Comparison of ENCODE assay signal across 8 mouse cellular contexts in the genomic region with DNA sequence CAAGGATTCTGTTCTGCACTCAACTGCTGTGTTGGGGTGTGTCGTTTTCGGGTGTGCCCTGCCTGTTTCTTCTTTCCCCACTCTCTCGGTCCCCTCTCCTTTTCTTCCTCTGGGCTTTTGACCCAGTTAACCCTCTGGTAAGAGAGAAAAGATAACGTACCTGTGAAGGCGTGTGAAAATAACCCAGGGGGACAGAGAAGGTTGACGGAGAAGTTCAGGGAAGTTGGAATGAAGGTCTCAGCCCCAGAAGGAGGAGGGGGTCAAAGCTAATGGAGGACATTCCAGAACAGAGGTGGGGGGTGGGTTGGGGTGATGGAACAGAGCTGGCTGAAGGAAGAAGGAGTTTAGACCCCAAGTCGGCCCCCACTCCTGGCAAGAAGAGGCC. TPM values are rescaled to one million over a fixed set of nuclear protein-coding genes. Genes with fewer than 3 reads are reported as not detected.
DNase-seq lines count a peak whose midpoint lies in the region; ATAC-seq and TF ChIP-seq lines count a peak whose summit lies in the region.

No protein-coding gene starts in this region.

- WGBS in kidney, adult 2 months, result 21% methylated on average over 7 of the region's 7 CpGs
- under 1% methylated on average over 7 of the region's 7 CpGs for WGBS in heart, postnatal 0 days
- 12% methylated on average over 7 of the region's 7 CpGs for WGBS in midbrain, embryonic 10.5 days

- H3K4me3 ChIP-seq in kidney, adult 2 months (ENCODE audit: insufficient read depth, low read depth, low read length), result peak overlapping the region; percentile 58
- H3K4me3 ChIP-seq in G1E (ENCODE audit: low read depth, low read length), result peak overlapping the region; percentile 74
- peak overlapping the region; percentile 66 for H3K4me3 ChIP-seq in heart, postnatal 0 days (ENCODE audit: low read depth, low read length)
- H3K4me3 ChIP-seq in midbrain, embryonic 10.5 days, result peak overlapping the region; percentile 82

- TF ChIP-seq CTCF in kidney, adult 2 months (conservative IDR thresholded peaks at IDR 0.05; ENCODE audit: insufficient read depth, insufficient read length, low read depth, low read length), result no peak
- TF ChIP-seq CTCF in G1E (IDR thresholded peaks at IDR 0.05; ENCODE audit: low read depth, low read length), result no peak
- no peak for TF ChIP-seq CTCF in heart, postnatal 0 days (IDR thresholded peaks at IDR 0.05; ENCODE audit: low read depth)

- H3K36me3 ChIP-seq in kidney, adult 2 months (ENCODE audit: control insufficient read depth, insufficient read depth, low read length), result no peaks in the 10 kb centered on the region
- peaks cover 37% of the 10 kb centered on the region for H3K36me3 ChIP-seq in G1E (replicated peaks)
- H3K36me3 ChIP-seq in heart, postnatal 0 days (replicated peaks; ENCODE audit: control insufficient read depth, insufficient read depth, low read length), result 0 out of 2 replicates have a peak, but pooled peaks cover 5% of the 10 kb centered on the region
- H3K36me3 ChIP-seq in midbrain, embryonic 10.5 days, result peaks cover 60% of the 10 kb centered on the region

- no peak for ATAC-seq in G1E (ENCODE audit: extremely low read depth, insufficient number of reproducible peaks, low FRiP score, poor library complexity, severe bottlenecking)
- ATAC-seq in heart, postnatal 0 days (ENCODE audit: insufficient read depth, low read depth), result no peak

- H3K4me2 ChIP-seq in heart, postnatal 0 days (ENCODE audit: low read depth, low read length), result peak overlapping the region; percentile 86

- TF ChIP-seq POLR2A in kidney, adult 2 months (IDR thresholded peaks at IDR 0.05; ENCODE audit: low read depth, low read length), result no peak

- H3K27ac ChIP-seq in kidney, adult 2 months (ENCODE audit: insufficient read depth, low read depth, low read length), result peak overlapping the region; percentile 36
- peak overlapping the region; percentile 96 for H3K27ac ChIP-seq in heart, postnatal 0 days (ENCODE audit: low read depth)
- H3K27ac ChIP-seq in midbrain, embryonic 10.5 days (replicated peaks), result peak overlapping the region; percentile 99

- no peak for DNase-seq in kidney, adult 2 months
- no peak for DNase-seq in kidney, adult 18-20 months
- DNase-seq in G1E (ENCODE audit: low spot score), result no peak
- DNase-seq in heart, postnatal 0 days (ENCODE audit: low spot score), result no peak
- DNase-seq in midbrain, embryonic 10.5 days (ENCODE audit: low spot score), result no peak
- DNase-seq in urinary bladder, postnatal 36 days (ENCODE audit: low spot score in 2 of 2), result no peak
- no peak for DNase-seq in left cerebral cortex, adult 8-10 months (ENCODE audit: low spot score in 2 of 2)
- no peak for DNase-seq in cerebellum, adult 9-11 months

- H3K9me3 ChIP-seq in G1E (replicated peaks), result peaks cover 4% of the 10 kb centered on the region; the same call in 1 of the 2 replicates
- H3K9me3 ChIP-seq in heart, postnatal 0 days (replicated peaks; ENCODE audit: control insufficient read depth, low read length), result no peaks in the 10 kb centered on the region
- H3K9me3 ChIP-seq in midbrain, embryonic 10.5 days (replicated peaks), result peaks cover 11% of the 10 kb centered on the region

- no peak for TF ChIP-seq EP300 in heart, postnatal 0 days (IDR thresholded peaks at IDR 0.05; ENCODE audit: low read depth)

- no peaks in the 10 kb centered on the region for H3K27me3 ChIP-seq in kidney, adult 2 months (replicated peaks; ENCODE audit: control insufficient read depth, insufficient read depth, low read length)
- H3K27me3 ChIP-seq in G1E (ENCODE audit: insufficient read depth, low read length), result peaks cover 17% of the 10 kb centered on the region; the same call in 1 of the 2 replicates
- H3K27me3 ChIP-seq in heart, postnatal 0 days (ENCODE audit: control insufficient read depth, insufficient read depth, low read length), result no peaks in the 10 kb centered on the region
- H3K27me3 ChIP-seq in midbrain, embryonic 10.5 days (ENCODE audit: low read depth, poor library complexity, severe bottlenecking), result no peaks in the 10 kb centered on the region

- H3K9ac ChIP-seq in heart, postnatal 0 days (replicated peaks; ENCODE audit: low read depth, low read length), result peak overlapping the region; percentile 77

- no peaks in the 10 kb centered on the region; the same call in 1 of the 2 replicates for H3K4me1 ChIP-seq in kidney, adult 2 months (ENCODE audit: control insufficient read depth, insufficient read depth, low read length)
- peaks cover 94% of the 10 kb centered on the region for H3K4me1 ChIP-seq in G1E (ENCODE audit: insufficient read depth, low read depth, low read length)
- H3K4me1 ChIP-seq in heart, postnatal 0 days (ENCODE audit: control insufficient read depth, insufficient read depth), result peaks cover 14% of the 10 kb centered on the region
- H3K4me1 ChIP-seq in midbrain, embryonic 10.5 days, result peaks cover 89% of the 10 kb centered on the region

RNA-seq across cellular contexts. Expression of a gene that starts 3.6 kb away (rescaled TPM):
- polyA plus RNA-seq in kidney, adult 2 months (2012; rRNA removed), result 12.4 and 17.8 TPM in 2 replicates
- total RNA-seq in G1E (2014; fragmentation: Nextera tagmentation) (61.9 and 73.7 TPM in 2 replicates), G1E (2017) (31.1 and 33.1 TPM in 2 replicates)
- polyA plus RNA-seq in G1E (2012), result 87.9 and 103 TPM in 2 replicates
- total RNA-seq in heart, postnatal 0 days (2014; rRNA removed; ENCODE audit: low replicate concordance), result 30.0 and 35.0 TPM in 2 replicates
- polyA plus RNA-seq in heart, postnatal 0 days (2015; fragmentation: Nextera tagmentation; extraction: Ambion mirVana), result 10.0 and 11.6 TPM in 2 replicates
- polyA plus RNA-seq in midbrain, embryonic 10.5 days (2016; fragmentation: Nextera tagmentation; extraction: Ambion mirVana), result 21.8 and 27.6 TPM in 2 replicates
- 10 to 100 TPM in 2 of 4 experiments, 1 to 10 TPM in 2; 9.1 to 15.0 (median 10.9) TPM for total RNA-seq in left cerebral cortex, adult 8-10 months (2022)

RNA-seq across cellular contexts. Expression of a gene that starts 7.8 kb away (rescaled TPM):
- 4.0 and 6.3 TPM in 2 replicates for polyA plus RNA-seq in kidney, adult 2 months (2012; rRNA removed)
- total RNA-seq in G1E (2014; fragmentation: Nextera tagmentation) (39.9 and 59.9 TPM in 2 replicates), G1E (2017) (51.0 and 53.3 TPM in 2 replicates)
- polyA plus RNA-seq in G1E (2012), result 23.4 and 33.1 TPM in 2 replicates
- total RNA-seq in heart, postnatal 0 days (2014; rRNA removed; ENCODE audit: low replicate concordance), result 16.1 and 36.2 TPM in 2 replicates
- polyA plus RNA-seq in heart, postnatal 0 days (2015; fragmentation: Nextera tagmentation; extraction: Ambion mirVana), result 18.0 and 21.6 TPM in 2 replicates
- 80.0 and 84.5 TPM in 2 replicates for polyA plus RNA-seq in midbrain, embryonic 10.5 days (2016; fragmentation: Nextera tagmentation; extraction: Ambion mirVana)
- total RNA-seq in left cerebral cortex, adult 8-10 months (2022), result 1 to 10 TPM; 2.6 to 3.4 (median 3.0) TPM

RNA-seq across cellular contexts. Expression of a gene that starts 10.7 kb away (rescaled TPM):
- 50.1 and 65.0 TPM in 2 replicates for polyA plus RNA-seq in kidney, adult 2 months (2012; rRNA removed)
- total RNA-seq in G1E (2014; fragmentation: Nextera tagmentation), result 48.8 and 56.3 TPM in 2 replicates
- total RNA-seq in G1E (2017), result 76.8 and 81.1 TPM in 2 replicates
- polyA plus RNA-seq in G1E (2012), result 73.6 and 77.5 TPM in 2 replicates
- 18.2 and 24.1 TPM in 2 replicates for total RNA-seq in heart, postnatal 0 days (2014; rRNA removed; ENCODE audit: low replicate concordance)
- 14.9 and 15.0 TPM in 2 replicates for polyA plus RNA-seq in heart, postnatal 0 days (2015; fragmentation: Nextera tagmentation; extraction: Ambion mirVana)
- polyA plus RNA-seq in midbrain, embryonic 10.5 days (2016; fragmentation: Nextera tagmentation; extraction: Ambion mirVana), result 51.6 and 54.3 TPM in 2 replicates
- 10 to 100 TPM; 28.1 to 30.6 (median 29.0) TPM for total RNA-seq in left cerebral cortex, adult 8-10 months (2022)

RNA-seq across cellular contexts. Expression of a gene that starts 27.6 kb away (rescaled TPM):
- 5.7 TPM in 2 replicates for polyA plus RNA-seq in kidney, adult 2 months (2012; rRNA removed)
- total RNA-seq in G1E (2014; fragmentation: Nextera tagmentation) (197 and 209 TPM in 2 replicates), G1E (2017) (10.8 and 15.8 TPM in 2 replicates)
- polyA plus RNA-seq in G1E (2012), result 18.2 and 29.7 TPM in 2 replicates
- 5.4 and 25.0 TPM in 2 replicates for total RNA-seq in heart, postnatal 0 days (2014; rRNA removed; ENCODE audit: low replicate concordance)
- polyA plus RNA-seq in heart, postnatal 0 days (2015; fragmentation: Nextera tagmentation; extraction: Ambion mirVana), result 2.3 and 3.0 TPM in 2 replicates
- 21.1 and 21.7 TPM in 2 replicates for polyA plus RNA-seq in midbrain, embryonic 10.5 days (2016; fragmentation: Nextera tagmentation; extraction: Ambion mirVana)
- total RNA-seq in left cerebral cortex, adult 8-10 months (2022), result 10 to 100 TPM; 13.8 to 21.2 (median 18.2) TPM

RNA-seq across cellular contexts. Expression of a gene that starts 28.3 kb away (rescaled TPM):
- polyA plus RNA-seq in kidney, adult 2 months (2012; rRNA removed), result 118 and 132 TPM in 2 replicates
- total RNA-seq in G1E (2014; fragmentation: Nextera tagmentation) (32.7 and 45.0 TPM in 2 replicates), G1E (2017) (3.1 and 3.3 TPM in 2 replicates)
- 163 and 185 TPM in 2 replicates for polyA plus RNA-seq in G1E (2012)
- 32.5 and 36.6 TPM in 2 replicates for total RNA-seq in heart, postnatal 0 days (2014; rRNA removed; ENCODE audit: low replicate concordance)
- polyA plus RNA-seq in heart, postnatal 0 days (2015; fragmentation: Nextera tagmentation; extraction: Ambion mirVana), result 51.9 and 53.1 TPM in 2 replicates
- polyA plus RNA-seq in midbrain, embryonic 10.5 days (2016; fragmentation: Nextera tagmentation; extraction: Ambion mirVana), result 29.0 and 29.6 TPM in 2 replicates
- 10 to 100 TPM; 40.3 to 63.3 (median 51.9) TPM for total RNA-seq in left cerebral cortex, adult 8-10 months (2022)

Comparison
In these comparisons a context has a peak if more than half of its experiments do, and no peak if none do; other contexts are left out.
1. H3K27ac ChIP-seq: peak in every context shown above with its lines; median percentile 99 in midbrain, embryonic 10.5 days; 96 in heart, postnatal 0 days; 36 in kidney, adult 2 months.